Mouse (Mus musculus) MEL (cell line): ENCODE measurements around the gene Dok7. TPM values are rescaled to one million over a fixed set of nuclear protein-coding genes. Genes with fewer than 3 reads are reported as not detected.

ENCODE experiments used
- DNase-seq: peaks from one replicate; pipeline ENCODE4 v3.0.0; 2011; ENCODE audit warnings: low read depth, low spot score
- H3K27ac ChIP-seq: 2 replicates; pipeline ENCODE4 v1.5.1; 2012; ENCODE audit warnings: low read depth, mild to moderate bottlenecking, control low read depth, low read length, moderate library complexity; ENCODE audit not compliant: control insufficient read depth
- H3K27me3 ChIP-seq, 2 experiments: fragments of 150-350 bp in 1 of 2; sonication (generic) in 1 of 2; 2 replicates each; pipeline ENCODE4 v1.6.1; 2012; ENCODE audit warnings: low read length in 2 of 2, mild to moderate bottlenecking in 2 of 2, improper control_type of control experiment in 1 of 2, moderate library complexity in 1 of 2; ENCODE audit not compliant: insufficient read depth in 2 of 2, control insufficient read depth in 1 of 2
- H3K36me3 ChIP-seq, 2 experiments: 2 replicates each; pipeline ENCODE4 v1.6.1; 2012 to 2014; ENCODE audit warnings: low read length in 2 of 2, improper control_type of control experiment in 1 of 2, inconsistent platforms in 1 of 2, mild to moderate bottlenecking in 1 of 2; ENCODE audit not compliant: insufficient read depth in 2 of 2, control insufficient read depth in 1 of 2
- H3K4me1 ChIP-seq, 2 experiments: fragments of 150-350 bp in 1 of 2; sonication (generic) in 1 of 2; 2 replicates each; pipeline ENCODE4 v1.6.1; 2012; ENCODE audit warnings: low read length in 2 of 2, improper control_type of control experiment in 1 of 2, mild to moderate bottlenecking in 1 of 2; ENCODE audit not compliant: insufficient read depth in 2 of 2, control insufficient read depth in 1 of 2
- H3K4me3 ChIP-seq, 2 experiments: fragments of 150-350 bp in 1 of 2; sonication (generic) in 1 of 2; 2 replicates each; pipeline ENCODE4 v1.5.1; 2012; ENCODE audit warnings: low read depth in 2 of 2, low read length in 2 of 2, mild to moderate bottlenecking in 2 of 2, moderate library complexity in 2 of 2, control low read depth in 1 of 2, improper control_type of control experiment in 1 of 2; ENCODE audit not compliant: control insufficient read depth in 1 of 2, insufficient read depth in 1 of 2
- H3K79me2 ChIP-seq: 2 replicates; pipeline ENCODE4 v1.6.1; 2012; ENCODE audit warnings: mild to moderate bottlenecking, low read length, moderate library complexity; ENCODE audit not compliant: control insufficient read depth, poor library complexity, insufficient read depth
- H3K9ac ChIP-seq: 2 replicates; pipeline ENCODE4 v1.6.1; 2012; ENCODE audit warnings: low read depth, mild to moderate bottlenecking, control low read depth, low read length, moderate library complexity; ENCODE audit not compliant: control insufficient read depth, poor library complexity, severe bottlenecking
- H3K9me3 ChIP-seq: fragments of 150-350 bp; sonication (generic); replicated peaks from 2 replicates; pipeline ENCODE4 v1.6.1; 2012; ENCODE audit warnings: mild to moderate bottlenecking, low read length, improper control_type of control experiment, moderate library complexity; ENCODE audit not compliant: insufficient read depth
- CHD2 ChIP-seq: IDR thresholded peaks from 2 replicates; pipeline ENCODE4 v1.6.1; 2011; ENCODE audit warnings: low read length, improper control_type of control experiment
- CTCF ChIP-seq, 3 experiments: IDR thresholded peaks in 2 of 3; conservative IDR thresholded peaks in 1 of 3; 2 replicates each; pipeline ENCODE4 v1.5.1; 2011 to 2012; ENCODE audit warnings: low read length in 3 of 3, low read depth in 2 of 3, mild to moderate bottlenecking in 2 of 3, improper control_type of control experiment in 1 of 3, inconsistent platforms in 1 of 3, mixed read lengths in 1 of 3, moderate library complexity in 1 of 3; ENCODE audit not compliant: control insufficient read depth in 1 of 3, insufficient read depth in 1 of 3, poor library complexity in 1 of 3, severe bottlenecking in 1 of 3
- ELF1 ChIP-seq: IDR thresholded peaks from 2 replicates; pipeline ENCODE4 v1.6.1; 2014; ENCODE audit warnings: low read depth, mild to moderate bottlenecking, inconsistent platforms, low read length, improper control_type of control experiment, moderate library complexity
- EP300 ChIP-seq, 2 experiments: IDR thresholded peaks; 2 replicates each; pipeline ENCODE4 v1.6.1; 2011; ENCODE audit warnings: improper control_type of control experiment in 2 of 2, low read length in 2 of 2, low read depth in 1 of 2, mild to moderate bottlenecking in 1 of 2
- GATA1 ChIP-seq: IDR thresholded peaks from 2 replicates; pipeline ENCODE4 v1.6.1; 2011; ENCODE audit warnings: low read depth, low read length, improper control_type of control experiment
- HCFC1 ChIP-seq: IDR thresholded peaks from 2 replicates; pipeline ENCODE4 v1.6.1; 2012; ENCODE audit warnings: low read depth, mild to moderate bottlenecking, inconsistent platforms, low read length, improper control_type of control experiment, moderate library complexity
- KAT2A ChIP-seq: conservative IDR thresholded peaks from 2 replicates; pipeline ENCODE4 v1.6.1; 2012; ENCODE audit warnings: low read depth, low read length, improper control_type of control experiment, inconsistent platforms
- MAFK ChIP-seq: IDR thresholded peaks from 2 replicates; pipeline ENCODE4 v1.6.1; 2011; ENCODE audit warnings: low read depth, mild to moderate bottlenecking, low read length, improper control_type of control experiment, borderline replicate concordance
- MAZ ChIP-seq: IDR thresholded peaks from 2 replicates; pipeline ENCODE4 v1.6.1; 2012; ENCODE audit warnings: low read depth, mild to moderate bottlenecking, inconsistent platforms, low read length, improper control_type of control experiment
- MEF2A ChIP-seq: IDR thresholded peaks from 2 replicates; pipeline ENCODE4 v1.6.1; 2014; ENCODE audit warnings: low read depth, mild to moderate bottlenecking, inconsistent platforms, low read length, improper control_type of control experiment; ENCODE audit not compliant: poor library complexity, insufficient replicate concordance, severe bottlenecking; ENCODE audit errors: extremely low read depth
- MXI1 ChIP-seq: IDR thresholded peaks from 2 replicates; pipeline ENCODE4 v1.6.1; 2011; ENCODE audit warnings: mild to moderate bottlenecking, low read depth, low read length, improper control_type of control experiment
- MYC ChIP-seq: IDR thresholded peaks from 2 replicates; pipeline ENCODE4 v1.6.1; 2011; ENCODE audit warnings: low read depth, mild to moderate bottlenecking, low read length, improper control_type of control experiment, moderate library complexity
- POLR2A ChIP-seq, 2 experiments: IDR thresholded peaks; 2 replicates each; pipeline ENCODE4 v1.6.1; 2011 to 2012; ENCODE audit warnings: low read length in 2 of 2, mild to moderate bottlenecking in 2 of 2, control low read depth in 1 of 2, improper control_type of control experiment in 1 of 2, low read depth in 1 of 2, moderate library complexity in 1 of 2; ENCODE audit not compliant: control insufficient read depth in 1 of 2, insufficient read depth in 1 of 2, poor library complexity in 1 of 2
- POLR2AphosphoS2 ChIP-seq: IDR thresholded peaks from 2 replicates; pipeline ENCODE4 v1.6.1; 2011; ENCODE audit warnings: low read length, improper control_type of control experiment
- RAD21 ChIP-seq: IDR thresholded peaks from 2 replicates; pipeline ENCODE4 v1.6.1; 2011; ENCODE audit warnings: mild to moderate bottlenecking, low read depth, low read length, improper control_type of control experiment
- RCOR1 ChIP-seq: IDR thresholded peaks from 2 replicates; pipeline ENCODE4 v1.6.1; 2012; ENCODE audit warnings: low read depth, mild to moderate bottlenecking, inconsistent platforms, low read length, improper control_type of control experiment
- SIN3A ChIP-seq: IDR thresholded peaks from 2 replicates; pipeline ENCODE4 v1.6.1; 2012; ENCODE audit warnings: low read length, improper control_type of control experiment, inconsistent platforms
- TAL1 ChIP-seq: IDR thresholded peaks from 2 replicates; pipeline ENCODE4 v1.6.1; 2012; ENCODE audit warnings: mild to moderate bottlenecking, inconsistent platforms, low read length, moderate library complexity, mixed read lengths
- UBTF ChIP-seq: IDR thresholded peaks from 2 replicates; pipeline ENCODE4 v1.6.1; 2012; ENCODE audit warnings: low read depth, mild to moderate bottlenecking, inconsistent platforms, low read length, improper control_type of control experiment, moderate library complexity, borderline replicate concordance; ENCODE audit not compliant: insufficient read depth
- USF1 ChIP-seq: IDR thresholded peaks from 2 replicates; pipeline ENCODE4 v1.6.1; 2014; ENCODE audit warnings: low read depth, mild to moderate bottlenecking, inconsistent platforms, low read length, improper control_type of control experiment, moderate library complexity
- USF2 ChIP-seq, 2 experiments: IDR thresholded peaks; 2 replicates each; pipeline ENCODE4 v1.6.1; 2011 to 2012; ENCODE audit warnings: improper control_type of control experiment in 2 of 2, low read length in 2 of 2, borderline replicate concordance in 1 of 2, inconsistent platforms in 1 of 2, low read depth in 1 of 2, mild to moderate bottlenecking in 1 of 2; ENCODE audit not compliant: insufficient read depth in 1 of 2
- ZNF384 ChIP-seq: IDR thresholded peaks from 2 replicates; pipeline ENCODE4 v1.6.1; 2012; ENCODE audit warnings: low read depth, mild to moderate bottlenecking, inconsistent platforms, low read length, improper control_type of control experiment
- polyA plus RNA-seq, 2 experiments: library from polyadenylated mRNA; stranded (reverse) in 1 of 2; unstranded in 1 of 2; fragments of >175 nt in 1 of 2; fragments of >200 nt in 1 of 2; gene quantifications; 2 replicates each; pipeline versions ENCODE4 v1.2.1 to v1.2.4; 2012; ENCODE audit warnings: low replicate concordance in 2 of 2, low read depth in 1 of 2; ENCODE audit not compliant: insufficient read length in 2 of 2, insufficient read depth in 1 of 2, missing spikeins in 1 of 2
- total RNA-seq: library from RNA; depleted of rRNA; stranded (reverse); fragments of 300-350 nt; gene quantifications from 2 replicates; pipeline ENCODE4 v1.2.3, GENCODE M21; 2012

Gene Dok7
- total and polyA plus RNA-seq, 3 experiments = 0.08 to 0.21 TPM; not detected in 1

- H3K27me3 ChIP-seq = no peaks in the 10 kb centered on the region
- no peak overlapping the region for H3K27ac ChIP-seq
- no peak for DNase-seq
- H3K36me3 ChIP-seq = no peaks in the 10 kb centered on the region
- 0 out of 4 replicates have a peak, but pooled peaks cover 0 to 4% of the 10 kb centered on the region in 2 experiments for H3K4me1 ChIP-seq
- H3K79me2 ChIP-seq = no peaks in the 10 kb centered on the region
- no peak overlapping the region for H3K4me3 ChIP-seq
- no peaks in the 10 kb centered on the region for H3K9me3 ChIP-seq
- H3K9ac ChIP-seq = no peak overlapping the region
- TF ChIP-seq MXI1 = no peak
- TF ChIP-seq MEF2A = no peak
- TF ChIP-seq POLR2AphosphoS2 = no peak
- no peak for TF ChIP-seq UBTF
- no peak for TF ChIP-seq ELF1
- TF ChIP-seq MYC = no peak
- no peak for TF ChIP-seq CHD2
- no peak for TF ChIP-seq HCFC1
- no peak for TF ChIP-seq TAL1
- no peak for TF ChIP-seq SIN3A
- no peak for TF ChIP-seq RCOR1
- no peak for TF ChIP-seq USF2 (IDR thresholded peaks at IDR 0.05; ENCODE audit: borderline replicate concordance in 1 of 2, insufficient read depth in 1 of 2, low read depth in 1 of 2, low read length in 2 of 2)
- TF ChIP-seq ZNF384 = no peak
- TF ChIP-seq CTCF (IDR thresholded peaks at IDR 0.05 in 2 of 3, conservative IDR thresholded peaks at IDR 0.05 in 1 of 3; ENCODE audit: control insufficient read depth in 1 of 3, insufficient read depth in 1 of 3, low read depth in 2 of 3, low read length in 3 of 3, poor library complexity in 1 of 3, severe bottlenecking in 1 of 3) = no peak
- TF ChIP-seq POLR2A (IDR thresholded peaks at IDR 0.05; ENCODE audit: control insufficient read depth in 1 of 2, insufficient read depth in 1 of 2, low read depth in 1 of 2, low read length in 2 of 2, poor library complexity in 1 of 2) = no peak
- TF ChIP-seq KAT2A = no peak
- TF ChIP-seq USF1 = no peak
- no peak for TF ChIP-seq GATA1
- TF ChIP-seq RAD21 = no peak
- no peak for TF ChIP-seq MAZ
Measured at GRCm38 (mm10) chr5:35029303-35029702, 27.3 kb upstream of the Dok7 start.

- H3K79me2 ChIP-seq = no peaks in the 10 kb centered on the region
- no peak overlapping the region for H3K27ac ChIP-seq
- no peak overlapping the region for H3K4me3 ChIP-seq
- TF ChIP-seq RCOR1 (no peak), POLR2A (IDR thresholded peaks at IDR 0.05; ENCODE audit: control insufficient read depth in 1 of 2, insufficient read depth in 1 of 2, low read depth in 1 of 2, low read length in 2 of 2, poor library complexity in 1 of 2) (no peak), MAFK (no peak), EP300 (IDR thresholded peaks at IDR 0.05; ENCODE audit: low read depth in 1 of 2, low read length in 2 of 2) (no peak), CTCF (IDR thresholded peaks at IDR 0.05 in 2 of 3, conservative IDR thresholded peaks at IDR 0.05 in 1 of 3; ENCODE audit: control insufficient read depth in 1 of 3, insufficient read depth in 1 of 3, low read depth in 2 of 3, low read length in 3 of 3, poor library complexity in 1 of 3, severe bottlenecking in 1 of 3) (no peak), SIN3A (no peak)
- no peaks in the 10 kb centered on the region for H3K9me3 ChIP-seq
- no peak overlapping the region for H3K9ac ChIP-seq
- H3K27me3 ChIP-seq = no peaks in the 10 kb centered on the region
- 0 out of 4 replicates have a peak, but pooled peaks cover 0 to 4% of the 10 kb centered on the region in 2 experiments for H3K4me1 ChIP-seq
- no peak for DNase-seq
- no peaks in the 10 kb centered on the region for H3K36me3 ChIP-seq
Measured at GRCm38 (mm10) chr5:35029755-35030154, 26.8 kb upstream of the Dok7 start.
